Mouse (Mus musculus) heart, embryonic 12.5 days (tissue): ENCODE data around the gene Gm11639. TPM values are rescaled to one million over a fixed set of nuclear protein-coding genes. Genes with fewer than 3 reads are reported as not detected.

Experiments
- ATAC-seq: fragments of 200-750 bp; cut with Nextera tagmentation; 2 replicates; pipeline ENCODE4 v1.8.0; 2017; ENCODE audit warnings: moderate TSS enrichment, moderate library complexity; ENCODE audit not compliant: insufficient number of reproducible peaks, low FRiP score
- H3K27ac ChIP-seq: fragments of 300-500 bp; sonication (generic); 2 replicates; pipeline ENCODE4 v1.5.1; 2016; ENCODE audit warnings: mild to moderate bottlenecking, moderate library complexity; ENCODE audit not compliant: poor library complexity, severe bottlenecking
- H3K27me3 ChIP-seq: fragments of 300-500 bp; sonication (generic); replicated peaks from 2 replicates; pipeline ENCODE4 v1.6.1; 2016; ENCODE audit warnings: mild to moderate bottlenecking, moderate library complexity
- H3K36me3 ChIP-seq: fragments of 300-500 bp; sonication (generic); 2 replicates; pipeline ENCODE4 v1.6.1; 2016; ENCODE audit warnings: mild to moderate bottlenecking, moderate library complexity
- H3K4me1 ChIP-seq: fragments of 300-500 bp; sonication (generic); replicated peaks from 2 replicates; pipeline ENCODE4 v1.6.1; 2016; ENCODE audit warnings: mild to moderate bottlenecking
- H3K4me2 ChIP-seq: fragments of 300-500 bp; sonication (generic); 2 replicates; pipeline ENCODE4 v1.6.1; 2016; ENCODE audit warnings: mild to moderate bottlenecking, moderate library complexity
- H3K4me3 ChIP-seq: fragments of 300-500 bp; sonication (generic); 2 replicates; pipeline ENCODE4 v1.5.1; 2016; ENCODE audit warnings: mild to moderate bottlenecking
- H3K9ac ChIP-seq: fragments of 300-500 bp; sonication (generic); 2 replicates; pipeline ENCODE4 v1.6.1; 2016; ENCODE audit warnings: mild to moderate bottlenecking, moderate library complexity
- H3K9me3 ChIP-seq: fragments of 300-500 bp; sonication (generic); replicated peaks from 2 replicates; pipeline ENCODE4 v1.6.1; 2016; ENCODE audit warnings: mild to moderate bottlenecking, moderate library complexity
- WGBS: fragments of 180-500 bp; shearing (Covaris S2); methylation state at CpG from one replicate; pipeline ENCODE4 v1.1.7; 2016; 5-methylcytosine and 5-hydroxymethylcytosine counted together
- polyA plus RNA-seq: library from polyadenylated mRNA; unstranded; fragments of >200 nt; fragmentation: Nextera tagmentation; extraction: Ambion mirVana; gene quantifications from 2 replicates; pipeline ENCODE4 v1.2.1, GENCODE M21; 2016

The Gm11639 gene
- polyA plus RNA-seq, 1 experiment from 2014 or later, result 0.01 TPM

- H3K27me3 ChIP-seq, result no peaks in the 10 kb centered on the region
- no peak overlapping the region for H3K27ac ChIP-seq
- no peak for ATAC-seq
- H3K36me3 ChIP-seq, result 0 out of 2 replicates have a peak, but pooled peaks cover 4% of the 10 kb centered on the region
- 56% methylated on average over 3 of the region's 3 CpGs for WGBS
- no peak overlapping the region for H3K9ac ChIP-seq
- peaks cover 4% of the 10 kb centered on the region; the same call in 1 of the 2 replicates for H3K9me3 ChIP-seq
- peaks cover 10% of the 10 kb centered on the region; the same call in 1 of the 2 replicates for H3K4me1 ChIP-seq
- no peak overlapping the region for H3K4me2 ChIP-seq
- no peak overlapping the region for H3K4me3 ChIP-seq
Observed at GRCm38 (mm10) chr11:104648571-104648970, 36.9 kb upstream of the Gm11639 start.

GRCm38 (mm10) chr11:104660599-104660998 lies 24.9 kb upstream of the Gm11639 start:
- no peak for ATAC-seq

GRCm38 (mm10) chr11:104661106-104661505 lies 24.4 kb upstream of the Gm11639 start:
- Histone ChIP-seq H3K9ac (no peak overlapping the region), H3K4me1 (peaks cover 10% of the 10 kb centered on the region), H3K4me2 (no peak overlapping the region), H3K9me3 (peaks cover 8% of the 10 kb centered on the region), H3K36me3 (peaks cover 13% of the 10 kb centered on the region), H3K4me3 (no peak overlapping the region), H3K27ac (no peak overlapping the region), H3K27me3 (no peaks in the 10 kb centered on the region)
- peak; percentile 42; the same call in 1 of the 2 replicates for ATAC-seq
- 65% methylated on average over 5 of the region's 5 CpGs for WGBS

More at GRCm38 (mm10) chr11:104660599-104660998, 24.9 kb upstream of the Gm11639 start:
- Histone ChIP-seq H3K4me3 (no peak overlapping the region), H3K27ac (no peak overlapping the region), H3K36me3 (peaks cover 13% of the 10 kb centered on the region), H3K9ac (no peak overlapping the region), H3K4me2 (no peak overlapping the region), H3K4me1 (peaks cover 10% of the 10 kb centered on the region), H3K9me3 (peaks cover 8% of the 10 kb centered on the region), H3K27me3 (no peaks in the 10 kb centered on the region)
- 94% methylated on average over 4 of the region's 4 CpGs for WGBS

- 65% methylated on average over 20 of the region's 20 CpGs for WGBS
Observed at GRCm38 (mm10) chr11:104661531-104662205, 23.8 kb upstream of the Gm11639 start.

GRCm38 (mm10) chr11:104662573-104662972 lies 22.9 kb upstream of the Gm11639 start:
- Histone ChIP-seq H3K36me3 (peaks cover 13% of the 10 kb centered on the region), H3K27me3 (no peaks in the 10 kb centered on the region), H3K4me2 (no peak overlapping the region), H3K4me3 (no peak overlapping the region), H3K27ac (no peak overlapping the region), H3K4me1 (peaks cover 10% of the 10 kb centered on the region), H3K9ac (no peak overlapping the region), H3K9me3 (peaks cover 8% of the 10 kb centered on the region)
- WGBS, result 76% methylated on average over 11 of the region's 11 CpGs
- ATAC-seq, result no peak

More at GRCm38 (mm10) chr11:104661531-104662205, 23.8 kb upstream of the Gm11639 start:
- ATAC-seq, result no peak
- Histone ChIP-seq H3K4me2 (0 out of 2 replicates have a peak overlapping the region, but pooled peaks have one; percentile 8), H3K4me1 (peaks cover 10% of the 10 kb centered on the region), H3K4me3 (no peak overlapping the region), H3K9ac (no peak overlapping the region), H3K36me3 (peaks cover 13% of the 10 kb centered on the region), H3K9me3 (peaks cover 8% of the 10 kb centered on the region), H3K27ac (no peak overlapping the region), H3K27me3 (no peaks in the 10 kb centered on the region)

- no peak for ATAC-seq
- no peaks in the 10 kb centered on the region for H3K27me3 ChIP-seq
- WGBS, result 64% methylated on average over 6 of the region's 6 CpGs
Observed at GRCm38 (mm10) chr11:104663241-104663877, 22.1 kb upstream of the Gm11639 start.

GRCm38 (mm10) chr11:104663878-104664261 lies 21.6 kb upstream of the Gm11639 start:
- ATAC-seq, result no peak
- no peak overlapping the region for H3K9ac ChIP-seq

More at GRCm38 (mm10) chr11:104663241-104663877, 22.1 kb upstream of the Gm11639 start:
- no peak overlapping the region for H3K9ac ChIP-seq
- peaks cover 10% of the 10 kb centered on the region for H3K4me1 ChIP-seq
- peaks cover 8% of the 10 kb centered on the region for H3K9me3 ChIP-seq
- peaks cover 13% of the 10 kb centered on the region for H3K36me3 ChIP-seq
- no peak overlapping the region for H3K27ac ChIP-seq
- no peak overlapping the region for H3K4me3 ChIP-seq
- no peak overlapping the region for H3K4me2 ChIP-seq

GRCm38 (mm10) chr11:104664441-104664840 lies 21.1 kb upstream of the Gm11639 start:
- Histone ChIP-seq H3K27ac (no peak overlapping the region), H3K9me3 (peaks cover 8% of the 10 kb centered on the region), H3K4me2 (no peak overlapping the region), H3K4me1 (peaks cover 10% of the 10 kb centered on the region), H3K9ac (no peak overlapping the region), H3K27me3 (no peaks in the 10 kb centered on the region), H3K4me3 (no peak overlapping the region), H3K36me3 (peaks cover 12% of the 10 kb centered on the region)
- ATAC-seq, result no peak

More at GRCm38 (mm10) chr11:104663878-104664261, 21.6 kb upstream of the Gm11639 start:
- WGBS, result 54% methylated on average over 3 of the region's 3 CpGs
- H3K36me3 ChIP-seq, result peaks cover 13% of the 10 kb centered on the region
- no peaks in the 10 kb centered on the region for H3K27me3 ChIP-seq
- no peak overlapping the region for H3K4me3 ChIP-seq
- no peak overlapping the region for H3K27ac ChIP-seq
- peaks cover 10% of the 10 kb centered on the region for H3K4me1 ChIP-seq
- H3K4me2 ChIP-seq, result no peak overlapping the region
- peaks cover 8% of the 10 kb centered on the region for H3K9me3 ChIP-seq

GRCm38 (mm10) chr11:104667399-104667798 lies 18.1 kb upstream of the Gm11639 start:
- H3K4me1 ChIP-seq, result peaks cover 13% of the 10 kb centered on the region
- no peak for ATAC-seq
- H3K4me3 ChIP-seq, result no peak overlapping the region
- WGBS, result 53% methylated on average over 5 of the region's 5 CpGs
- no peaks in the 10 kb centered on the region for H3K9me3 ChIP-seq
- no peak overlapping the region for H3K27ac ChIP-seq
- no peaks in the 10 kb centered on the region for H3K27me3 ChIP-seq
- no peak overlapping the region for H3K4me2 ChIP-seq
- no peak overlapping the region for H3K9ac ChIP-seq
- H3K36me3 ChIP-seq, result no peaks in the 10 kb centered on the region

GRCm38 (mm10) chr11:104673412-104673811 lies 12.1 kb upstream of the Gm11639 start:
- Histone ChIP-seq H3K9me3 (no peaks in the 10 kb centered on the region), H3K36me3 (no peaks in the 10 kb centered on the region), H3K27me3 (no peaks in the 10 kb centered on the region), H3K4me2 (no peak overlapping the region), H3K4me1 (peaks cover 3% of the 10 kb centered on the region), H3K27ac (no peak overlapping the region), H3K9ac (no peak overlapping the region), H3K4me3 (no peak overlapping the region)
- 71% methylated on average over 4 of the region's 4 CpGs for WGBS
- ATAC-seq, result no peak

GRCm38 (mm10) chr11:104674768-104675167 lies 10.7 kb upstream of the Gm11639 start:
- no peaks in the 10 kb centered on the region for H3K9me3 ChIP-seq
- WGBS, result 91% methylated on average over 11 of the region's 11 CpGs
- H3K27ac ChIP-seq, result no peak overlapping the region
- no peaks in the 10 kb centered on the region for H3K36me3 ChIP-seq
- ATAC-seq, result no peak
- H3K4me3 ChIP-seq, result no peak overlapping the region
- H3K27me3 ChIP-seq, result no peaks in the 10 kb centered on the region
- H3K4me1 ChIP-seq, result peaks cover under 1% of the 10 kb centered on the region; the same call in 1 of the 2 replicates
- no peak overlapping the region for H3K9ac ChIP-seq
- no peak overlapping the region for H3K4me2 ChIP-seq
